Mouse (Mus musculus): Measurements from ENCODE around the gene Theg. TPM values are rescaled to one million over a fixed set of nuclear protein-coding genes. Genes with fewer than 3 reads are reported as not detected.

The Theg gene
- total RNA-seq (2023), result not detected in 2 replicates

DNA sequence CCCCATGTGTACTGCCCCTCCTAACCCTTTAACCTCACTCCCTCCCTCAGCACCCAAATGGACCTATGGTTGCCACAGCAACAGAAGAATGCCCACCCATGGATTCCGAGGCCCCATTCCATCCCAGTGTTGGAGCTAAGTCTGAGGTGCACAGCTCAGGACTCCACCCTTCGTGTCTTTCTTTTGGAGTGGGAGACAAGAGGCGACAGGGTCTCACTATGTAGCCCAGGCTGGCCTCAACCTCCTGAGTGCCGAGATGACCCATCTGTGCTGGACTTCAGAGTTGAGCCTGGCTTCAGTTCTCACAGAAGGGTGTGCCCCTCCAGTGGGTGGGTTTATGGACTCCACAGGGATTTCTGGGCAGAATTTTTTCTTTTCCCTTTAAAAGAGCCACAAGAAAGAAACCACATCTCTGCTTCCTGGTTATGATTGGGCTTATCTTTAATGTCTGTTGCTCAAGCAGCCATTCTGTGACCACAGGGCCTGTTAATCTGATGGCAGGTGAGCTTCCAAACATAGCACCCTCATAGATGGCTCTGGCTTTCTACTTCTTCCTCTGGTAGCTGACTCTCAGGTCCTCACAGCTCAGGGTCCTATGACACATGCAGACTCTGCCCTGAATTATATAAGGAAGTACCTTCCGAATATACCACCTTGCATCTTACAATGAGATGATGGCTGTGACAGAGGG, at the start of gene Theg:
Gene Theg, minus strand, starts transcription at position 271 of the 691 bp plus-strand sequence.

DNA sequence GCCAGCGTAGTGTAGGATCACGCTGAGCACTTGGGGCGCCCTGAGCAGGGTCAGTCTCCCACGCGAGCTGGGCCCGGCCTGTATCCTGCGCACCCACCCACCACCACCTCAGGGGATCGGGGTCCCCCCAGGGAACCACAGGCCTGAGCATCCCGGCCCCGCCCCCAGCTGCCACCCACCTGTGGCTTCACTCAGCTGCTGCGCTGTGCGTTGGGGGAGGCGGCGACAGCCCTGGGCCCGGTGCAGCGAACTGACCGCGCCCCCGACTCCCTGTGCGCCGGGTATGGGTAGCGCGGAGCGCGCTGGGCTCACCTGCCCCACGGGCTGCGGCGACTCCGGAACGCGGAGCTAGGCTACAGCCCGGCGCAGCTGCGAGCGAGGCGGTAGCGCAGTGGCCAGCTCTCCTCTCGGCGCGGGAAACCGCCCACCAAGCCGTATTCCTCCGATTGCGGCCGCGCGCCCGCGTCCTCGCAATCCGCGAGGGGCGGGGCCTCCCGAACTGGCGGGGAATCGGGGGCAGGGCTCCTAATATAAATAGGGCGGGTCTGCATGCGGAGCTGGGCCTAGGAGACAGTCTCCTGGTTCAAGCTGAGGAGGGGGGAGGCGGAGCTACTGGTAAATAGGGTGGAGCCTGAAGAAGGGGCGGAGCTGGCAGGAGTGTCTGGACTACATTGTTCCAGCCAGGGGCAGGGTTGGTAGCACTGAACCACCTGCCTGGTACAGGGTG, 26.6 kb upstream of the Theg start, which contains the start of gene C2cd4c:
Gene C2cd4c, minus strand, starts transcription at position 448 of the 727 bp plus-strand sequence.

DNA sequence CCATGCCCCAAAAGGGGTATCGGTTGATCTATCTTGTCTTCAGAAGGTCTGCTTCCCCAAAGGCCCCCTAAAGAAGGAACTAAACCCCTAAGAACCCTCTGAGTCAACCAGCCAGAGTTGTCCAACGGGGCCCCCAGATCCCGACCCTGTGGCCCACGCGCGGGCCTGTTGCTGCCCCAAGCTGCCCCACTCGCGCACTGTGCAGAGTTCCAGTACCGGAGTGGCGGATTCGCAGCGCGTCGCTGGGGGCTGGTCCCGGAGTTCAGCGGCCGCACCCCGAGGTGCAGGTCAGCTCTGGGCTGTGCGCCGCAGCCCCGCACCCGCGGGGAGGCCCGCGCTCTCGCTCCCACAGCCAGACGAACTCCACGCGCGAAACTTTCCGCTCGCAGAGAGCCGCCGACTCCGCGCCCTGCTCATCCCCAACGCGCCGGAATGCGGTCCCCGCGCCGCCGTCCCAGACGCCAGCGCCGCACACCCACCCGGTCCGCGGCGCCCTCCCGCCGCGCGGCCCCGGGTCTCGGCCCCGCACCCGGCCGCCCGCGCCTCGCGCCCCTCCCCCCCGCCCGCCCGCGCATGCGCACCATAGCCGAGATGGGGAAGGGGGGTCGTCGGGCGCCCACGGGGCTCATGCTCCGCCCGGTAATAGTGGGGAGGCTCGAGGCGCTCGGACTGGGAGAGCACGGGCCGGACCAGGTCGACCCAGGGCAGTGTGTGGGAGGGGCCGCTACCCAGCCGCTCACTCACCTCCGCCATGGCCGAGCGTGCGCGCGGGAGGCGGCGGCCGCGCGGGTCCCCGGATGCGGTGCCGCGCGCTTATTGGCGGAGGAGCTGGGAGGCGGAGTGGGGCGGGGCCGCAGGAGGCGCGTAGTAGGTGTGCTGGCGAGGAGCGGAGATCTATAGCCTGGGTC, 32.5 kb downstream of the Theg start, which contains the start of gene Mier2:
Gene Mier2, minus strand, starts transcription at position 870 of the 908 bp plus-strand sequence.

DNA sequence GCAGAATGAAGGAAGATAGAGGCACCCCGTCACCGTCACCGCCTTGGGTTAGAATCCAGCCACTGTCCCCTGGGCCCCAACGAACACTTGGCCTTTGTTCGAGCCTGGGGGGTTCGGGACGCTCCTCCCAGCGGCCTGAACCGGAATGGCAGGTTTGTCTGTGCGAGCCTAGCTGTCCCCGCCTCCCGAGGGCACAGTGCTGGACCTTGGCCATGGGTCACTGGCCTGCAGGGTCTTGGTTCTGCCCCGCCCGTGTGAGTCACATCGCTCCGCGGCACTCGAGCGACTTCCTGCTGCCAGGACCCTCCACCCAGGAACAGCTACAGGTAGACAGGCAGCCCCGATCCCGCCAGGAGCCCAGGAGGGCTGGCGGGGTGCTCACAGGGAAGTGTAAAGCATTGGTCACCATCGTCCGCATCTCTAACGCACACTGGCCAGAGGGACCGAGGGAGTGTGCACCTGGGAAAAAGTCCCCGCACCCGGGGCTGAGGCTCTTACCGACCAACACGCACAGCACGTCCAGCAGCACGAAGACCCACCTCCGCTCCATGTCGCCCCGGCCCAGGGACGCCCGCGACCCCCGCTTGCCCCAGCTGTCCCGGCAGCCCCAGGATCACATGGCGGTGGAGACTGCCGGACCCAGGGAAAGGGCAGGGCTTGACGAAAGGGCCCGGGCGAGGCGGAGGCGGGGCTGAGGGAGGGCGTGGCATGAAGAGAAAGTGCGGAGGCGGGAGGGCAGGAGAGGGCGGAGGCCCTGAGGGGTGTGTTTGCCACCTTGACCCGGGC, 53.8 kb downstream of the Theg start, which contains the start of gene Plpp2:
Gene Plpp2, minus strand, starts transcription at position 671 of the 786 bp plus-strand sequence.

Other genes with a start within 250 kb of the Theg start
- not detected in 2 replicates for gene Vmn2r82, start 230.8 kb downstream of the Theg start, total RNA-seq (2023)
- gene Vmn2r83, start 118.6 kb downstream of the Theg start, total RNA-seq (2023), result not detected in 2 replicates
- gene Plpp2, start 53.5 kb downstream of the Theg start, total RNA-seq (2023), result 3.0 and 4.0 TPM in 2 replicates
- gene Mier2, start 32.1 kb downstream of the Theg start, total RNA-seq (2023), result 7.8 and 8.8 TPM in 2 replicates
- gene C2cd4c, start 26.7 kb upstream of the Theg start, total RNA-seq (2023), result not detected in 2 replicates
- gene Shc2, start 50.6 kb upstream of the Theg start, total RNA-seq (2023), result not detected in 2 replicates
- not detected in 2 replicates for gene Odf3l2, start 58.4 kb upstream of the Theg start, total RNA-seq (2023)
- not detected in 2 replicates for gene Madcam1, start 77.2 kb upstream of the Theg start, total RNA-seq (2023)
- gene Tpgs1, start 82.0 kb upstream of the Theg start, total RNA-seq (2023), result 16.1 and 19.4 TPM in 2 replicates
- 62.7 and 69.8 TPM in 2 replicates for gene Cdc34, start 94.9 kb upstream of the Theg start, total RNA-seq (2023)
- 1.6 and 2.3 TPM in 2 replicates for gene Gzmm, start 101.7 kb upstream of the Theg start, total RNA-seq (2023)
- gene Bsg, start 117.2 kb upstream of the Theg start, total RNA-seq (2023), result 78.7 and 95.6 TPM in 2 replicates
- not detected in 2 replicates for gene Hcn2, start 129.3 kb upstream of the Theg start, total RNA-seq (2023)
- 10.1 and 11.3 TPM in 2 replicates for gene Polrmt, start 159.2 kb upstream of the Theg start, total RNA-seq (2023)
- not detected in 2 replicates for gene Fgf22, start 167.7 kb upstream of the Theg start, total RNA-seq (2023)
- 18.7 and 24.0 TPM in 2 replicates for gene Rnf126, start 179.6 kb upstream of the Theg start, total RNA-seq (2023)
- 3.4 and 5.5 TPM in 2 replicates for gene Fstl3, start 189.9 kb upstream of the Theg start, total RNA-seq (2023)
- gene Prss57, start 203.6 kb upstream of the Theg start, total RNA-seq (2023), result 15.8 and 16.6 TPM in 2 replicates
- gene Palm, start 206.2 kb upstream of the Theg start, total RNA-seq (2023), result 104 and 146 TPM in 2 replicates
- 0.60 and 1.1 TPM in 2 replicates for gene Misp, start 233.7 kb upstream of the Theg start, total RNA-seq (2023)

All from neutrophil, adult 65 days (primary cell).